Mouse (Mus musculus): Measurements from ENCODE around the gene Olfr190.
"Not testable (repeated sequence)": the region's sequence is repeated elsewhere in the genome, so short reads cannot be mapped to it uniquely, and the experiment has no call there.

Olfr190 gene

GRCm38 (mm10) chr16:59077905-59078304 is at the start of gene Olfr190:
Gene Olfr190, minus strand, starts transcription at chr16:59078005.
- DNase-seq (ENCODE audit: low spot score), result no peak

- no peak for DNase-seq (ENCODE audit: low spot score)
Measured at GRCm38 (mm10) chr16:59120969-59121368, 43.2 kb upstream of the Olfr190 start, which contains the start of gene Olfr194. Gene Olfr194, minus strand, starts transcription at chr16:59121069.

- no peak for DNase-seq (ENCODE audit: low spot score)
Measured at GRCm38 (mm10) chr16:59111781-59112180, 34.0 kb upstream of the Olfr190 start, which contains the start of gene Olfr193. Gene Olfr193, minus strand, starts transcription at chr16:59111881.

GRCm38 (mm10) chr16:59108522-59108921 is 30.7 kb upstream of the Olfr190 start:
- not testable (repeated sequence) for DNase-seq (ENCODE audit: low spot score)

- DNase-seq (ENCODE audit: low spot score), result no peak
Measured at GRCm38 (mm10) chr16:59105312-59105711, 27.5 kb upstream of the Olfr190 start.

- DNase-seq (ENCODE audit: low spot score), result not testable (repeated sequence)
Measured at GRCm38 (mm10) chr16:59089722-59090121, 11.9 kb upstream of the Olfr190 start, which contains the start of gene Olfr191. Gene Olfr191, minus strand, starts transcription at chr16:59089822.

GRCm38 (mm10) chr16:59081113-59081512 is 3.3 kb upstream of the Olfr190 start:
- not testable (repeated sequence) for DNase-seq (ENCODE audit: low spot score)

DNA sequence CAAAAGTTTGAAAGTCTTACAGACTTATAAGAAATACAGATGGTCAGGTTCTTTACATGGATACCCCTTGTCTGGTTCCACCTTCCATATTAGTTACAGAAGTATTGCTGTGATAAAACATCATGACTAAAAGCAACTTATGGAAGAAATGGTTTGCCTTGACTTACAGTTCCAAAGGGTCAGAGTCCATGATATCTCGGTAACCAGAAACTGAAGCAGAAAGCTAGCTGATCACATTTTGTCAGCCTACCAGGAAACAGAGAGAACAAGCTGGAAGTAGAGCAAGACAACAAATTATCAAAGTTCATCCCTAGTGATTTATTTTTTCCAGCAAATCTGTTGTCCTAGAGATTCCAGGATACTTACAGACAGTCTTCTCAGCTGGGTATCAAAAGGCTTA is 4.3 kb downstream of the Olfr190 start:
- DNase-seq (ENCODE audit: low spot score), result no peak

DNA sequence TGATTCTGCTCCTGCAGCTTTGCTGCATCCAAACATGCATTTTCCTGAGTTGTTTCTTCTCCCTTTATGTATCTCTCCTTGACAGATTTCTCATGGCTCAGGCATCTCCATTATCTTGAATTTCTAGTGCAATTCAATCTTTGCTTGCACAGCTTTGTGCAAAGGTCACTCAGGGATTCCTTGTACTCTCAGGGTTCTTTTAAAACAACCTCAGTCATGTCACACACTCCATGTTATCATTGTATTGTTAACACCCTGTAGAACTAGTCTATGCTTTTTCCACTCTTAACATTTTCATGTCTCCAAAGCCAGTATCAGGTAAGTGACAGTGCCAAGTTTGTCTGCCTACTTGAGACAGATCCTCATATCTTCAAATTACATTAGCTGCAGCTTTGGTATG is 6.0 kb downstream of the Olfr190 start:
- no peak for DNase-seq (ENCODE audit: low spot score)

GRCm38 (mm10) chr16:59062411-59062810 is 15.4 kb downstream of the Olfr190 start:
- not testable (repeated sequence) for DNase-seq (ENCODE audit: low spot score)

- not testable (repeated sequence) for DNase-seq (ENCODE audit: low spot score)
Measured at GRCm38 (mm10) chr16:59049286-59049685, 28.5 kb downstream of the Olfr190 start.

- no peak for DNase-seq (ENCODE audit: low spot score)
Measured at GRCm38 (mm10) chr16:59048860-59049259, 28.9 kb downstream of the Olfr190 start.

DNA sequence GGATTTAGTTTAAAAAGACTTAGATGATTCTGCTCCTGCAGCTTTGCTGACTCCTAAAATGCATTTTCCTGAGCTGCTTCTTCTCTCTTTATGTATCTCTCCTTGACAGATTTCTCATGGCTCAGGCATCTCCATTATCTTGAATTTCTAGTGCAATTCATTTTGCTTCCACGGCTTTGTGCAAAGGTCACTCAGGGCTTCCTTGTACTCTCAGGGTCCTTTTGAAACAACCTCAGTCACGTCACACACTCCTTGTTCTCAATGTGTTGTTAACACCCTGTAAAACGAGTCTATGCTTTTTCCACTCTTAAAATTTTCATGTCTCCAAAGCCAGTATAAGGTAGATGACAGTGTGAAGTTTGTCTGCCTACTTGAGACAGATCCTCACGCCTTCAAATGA is 30.2 kb downstream of the Olfr190 start:
- DNase-seq (ENCODE audit: low spot score), result no peak

DNA sequence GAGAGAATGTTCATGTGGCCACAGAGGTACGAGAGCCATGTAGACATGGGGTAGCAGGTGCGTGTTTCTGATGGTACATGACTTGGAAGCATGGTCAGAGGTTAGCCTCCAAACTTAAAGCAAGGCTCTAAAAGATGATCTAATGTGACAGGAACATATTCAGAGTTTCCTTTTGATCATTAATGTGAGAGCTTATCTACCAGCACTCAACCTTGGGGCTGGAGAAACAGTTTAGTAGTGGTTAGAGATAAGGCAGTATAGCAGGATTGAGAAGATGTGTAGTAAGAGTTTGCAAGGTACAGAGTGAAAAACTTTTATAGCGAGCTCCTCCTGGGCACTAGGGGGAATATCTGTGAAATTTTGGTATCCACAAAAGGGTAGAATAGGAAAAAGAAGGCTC is 32.0 kb downstream of the Olfr190 start:
- DNase-seq (ENCODE audit: low spot score), result no peak

GRCm38 (mm10) chr16:59039710-59040109 is 38.1 kb downstream of the Olfr190 start, which contains the start of gene Olfr187:
Gene Olfr187, minus strand, starts transcription at chr16:59039767.
- DNase-seq (ENCODE audit: low spot score), result no peak

DNA sequence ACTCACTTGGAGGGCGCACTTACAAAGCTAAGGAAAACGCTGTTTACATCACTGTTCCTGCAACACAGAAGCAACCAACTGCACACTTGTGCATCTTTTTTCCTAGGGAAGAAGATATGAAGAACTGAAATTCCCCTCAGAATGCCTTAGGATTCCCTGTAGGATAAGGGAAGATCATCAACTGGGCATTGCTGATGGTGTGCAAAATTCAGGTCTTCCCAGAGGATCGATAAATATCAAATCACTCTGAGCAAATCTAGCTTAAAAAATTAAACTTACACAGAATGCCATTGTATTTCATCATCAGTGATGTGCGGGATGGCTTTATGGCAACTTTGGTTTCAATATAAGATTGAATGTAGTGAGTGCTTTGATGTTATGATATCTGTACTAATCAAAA is 47.6 kb downstream of the Olfr190 start, which contains the start of gene Olfr186:
Gene Olfr186, minus strand, starts transcription at position 101 of the 400 bp plus-strand sequence.
- DNase-seq (ENCODE audit: low spot score), result no peak
